Mouse (Mus musculus): ENCODE measurements around the gene Klf11. TPM values are rescaled to one million over a fixed set of nuclear protein-coding genes. Genes with fewer than 3 reads are reported as not detected.

Gene Klf11
- total RNA-seq (2017): 13.3 and 24.8 TPM in 2 replicates

GRCm38 (mm10) chr12:24651063-24651557 lies at the start of gene Klf11:
TSS of gene Klf11 (plus strand) at chr12:24651274.
- ATAC-seq (replicated peaks; ENCODE audit: low read depth, poor library complexity, severe bottlenecking): peak; percentile 63

DNA sequence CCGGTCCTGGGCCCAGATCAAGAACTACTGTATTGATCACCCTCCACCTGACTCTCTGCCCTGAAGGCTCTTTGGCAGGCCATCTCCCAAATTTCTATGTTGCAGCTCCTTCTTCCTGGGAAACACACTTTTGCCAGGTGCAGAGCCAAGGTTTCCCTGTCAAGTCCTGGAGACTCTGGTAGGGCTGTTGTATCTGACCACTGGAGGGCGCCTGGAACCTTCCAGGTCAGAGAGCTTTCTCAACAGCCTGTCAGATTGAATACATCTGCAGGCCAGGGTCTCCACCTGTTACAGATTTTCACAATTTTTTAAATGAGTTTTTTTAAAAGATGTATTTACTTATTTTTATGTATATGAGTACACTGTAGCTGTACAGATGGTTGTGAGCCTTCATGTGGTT lies 47.8 kb upstream of the Klf11 start:
- ATAC-seq (replicated peaks; ENCODE audit: low read depth, poor library complexity, severe bottlenecking): peak; percentile 73

- no peak for ATAC-seq (replicated peaks; ENCODE audit: low read depth, poor library complexity, severe bottlenecking)
Observed at GRCm38 (mm10) chr12:24606166-24606565, 44.9 kb upstream of the Klf11 start.

DNA sequence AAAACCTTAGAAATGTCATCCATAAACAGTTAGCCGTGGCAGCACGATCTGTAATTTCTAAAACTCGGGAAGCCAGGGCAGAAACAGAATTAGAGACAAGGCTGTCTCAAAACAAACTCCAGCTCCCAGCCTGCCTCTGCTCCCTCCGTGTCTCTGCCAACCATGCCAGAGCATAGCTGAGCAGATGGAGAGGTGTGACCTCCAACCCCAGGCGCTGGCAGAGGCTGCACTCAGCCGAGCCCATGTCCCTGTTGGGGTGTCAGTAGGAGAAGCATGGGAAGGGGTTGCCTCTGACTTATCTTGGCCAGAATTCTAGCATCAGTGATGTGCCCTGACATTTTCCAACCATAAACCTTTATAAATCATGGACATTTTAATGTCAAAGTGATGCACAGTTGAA lies 38.5 kb upstream of the Klf11 start:
- ATAC-seq (replicated peaks; ENCODE audit: low read depth, poor library complexity, severe bottlenecking): no peak

- ATAC-seq (replicated peaks; ENCODE audit: low read depth, poor library complexity, severe bottlenecking): no peak
Observed at GRCm38 (mm10) chr12:24614452-24615075, 36.5 kb upstream of the Klf11 start.

GRCm38 (mm10) chr12:24615140-24615539 lies 35.9 kb upstream of the Klf11 start:
- ATAC-seq (replicated peaks; ENCODE audit: low read depth, poor library complexity, severe bottlenecking): no peak

DNA sequence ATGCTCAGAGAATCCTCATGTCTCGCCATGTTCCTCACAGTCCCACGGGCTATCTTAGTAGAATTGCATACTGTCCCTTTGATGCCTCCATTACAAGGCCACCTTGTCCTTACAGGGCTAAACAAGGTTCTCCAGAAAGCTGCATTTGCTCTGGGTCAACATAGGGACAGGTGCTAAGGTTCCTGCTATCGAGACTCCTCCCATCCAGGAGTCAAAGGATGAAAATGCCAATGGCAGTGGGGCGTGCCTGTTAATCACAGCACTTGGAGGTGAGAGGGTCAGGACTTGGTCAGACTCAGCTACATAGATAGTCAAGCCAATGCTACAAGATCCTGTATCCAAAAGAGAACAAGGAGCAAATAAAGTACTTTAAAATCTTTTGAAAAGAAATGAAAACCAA lies 31.6 kb upstream of the Klf11 start:
- ATAC-seq (replicated peaks; ENCODE audit: low read depth, poor library complexity, severe bottlenecking): no peak

DNA sequence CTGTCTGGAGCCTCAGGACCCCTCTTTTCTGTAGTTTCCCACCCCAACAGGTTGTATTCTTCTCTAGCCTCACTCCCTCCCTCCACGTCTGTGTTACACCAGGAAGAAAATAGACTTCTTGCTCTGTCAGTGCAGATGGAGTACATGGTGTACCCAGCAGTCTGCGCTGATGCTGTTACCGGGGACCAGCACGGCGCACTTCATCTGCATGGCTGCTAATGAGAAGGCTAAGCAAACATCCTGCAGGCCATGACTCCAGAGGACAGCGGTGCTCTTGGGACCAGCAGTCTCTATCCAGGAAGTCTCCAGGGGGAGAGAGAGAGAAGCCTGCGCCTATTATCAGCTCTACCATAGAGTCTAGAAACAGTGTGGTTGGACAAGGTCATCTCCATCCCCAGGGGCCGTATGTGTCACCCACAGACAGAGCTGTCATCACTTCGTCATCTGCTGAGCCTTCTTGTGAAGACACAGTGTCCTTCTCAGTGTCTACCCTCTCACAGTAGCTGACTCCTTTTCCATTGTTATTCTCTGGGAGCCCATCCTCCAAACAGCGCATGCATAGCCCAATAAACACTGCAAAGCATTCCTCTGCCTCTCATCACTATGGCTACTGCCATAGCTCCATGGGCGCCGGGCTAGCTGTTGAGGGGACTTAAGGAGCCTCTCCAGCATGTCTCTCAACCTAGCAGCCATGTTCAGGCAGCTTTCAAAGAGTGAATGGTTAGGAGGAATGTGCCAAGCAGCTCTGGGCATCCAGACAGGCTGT lies 27.4 kb upstream of the Klf11 start:
- no peak for ATAC-seq (replicated peaks; ENCODE audit: low read depth, poor library complexity, severe bottlenecking)

DNA sequence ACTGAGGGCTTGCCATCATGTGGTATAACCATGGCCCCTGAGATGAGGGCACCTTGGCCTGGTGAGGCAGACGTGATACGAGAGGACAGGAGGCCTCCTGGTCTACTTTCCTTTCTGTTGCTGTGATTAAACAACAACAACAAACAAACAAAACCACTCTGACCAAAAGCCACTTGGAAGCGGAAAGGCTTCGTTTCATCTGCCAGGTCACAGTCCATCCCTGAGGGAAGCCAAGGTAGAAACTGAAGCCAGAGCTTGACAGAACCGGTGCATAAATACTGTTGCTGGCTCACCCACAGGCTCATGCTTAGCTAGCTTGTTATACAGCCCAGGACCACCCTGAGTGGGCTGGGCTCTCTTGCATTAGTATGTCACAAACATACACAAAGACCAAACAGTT lies 24.7 kb upstream of the Klf11 start:
- ATAC-seq (replicated peaks; ENCODE audit: low read depth, poor library complexity, severe bottlenecking): no peak

GRCm38 (mm10) chr12:24627215-24627614 lies 23.9 kb upstream of the Klf11 start:
- no peak for ATAC-seq (replicated peaks; ENCODE audit: low read depth, poor library complexity, severe bottlenecking)

DNA sequence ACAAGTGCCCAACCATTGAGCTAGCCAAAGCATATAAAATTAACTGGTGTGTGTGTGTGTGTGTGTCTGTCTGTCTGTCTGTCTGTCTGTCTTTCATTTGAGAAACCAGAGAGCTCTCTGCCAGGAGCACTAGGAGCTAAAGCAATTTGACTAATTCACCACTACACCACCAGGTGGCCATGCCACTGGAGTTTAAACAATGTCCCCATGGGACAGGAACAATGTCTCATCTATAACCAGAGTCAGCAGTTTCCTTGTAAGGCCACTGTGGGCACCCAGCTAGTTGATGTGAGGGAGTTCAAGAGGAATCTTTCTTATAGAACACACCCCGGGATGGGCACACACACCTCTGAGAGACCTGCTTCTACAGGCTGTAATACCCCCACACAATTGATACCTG lies 20.9 kb upstream of the Klf11 start:
- ATAC-seq (replicated peaks; ENCODE audit: low read depth, poor library complexity, severe bottlenecking): peak; percentile 80

- no peak for ATAC-seq (replicated peaks; ENCODE audit: low read depth, poor library complexity, severe bottlenecking)
Observed at GRCm38 (mm10) chr12:24632404-24632803, 18.7 kb upstream of the Klf11 start.

DNA sequence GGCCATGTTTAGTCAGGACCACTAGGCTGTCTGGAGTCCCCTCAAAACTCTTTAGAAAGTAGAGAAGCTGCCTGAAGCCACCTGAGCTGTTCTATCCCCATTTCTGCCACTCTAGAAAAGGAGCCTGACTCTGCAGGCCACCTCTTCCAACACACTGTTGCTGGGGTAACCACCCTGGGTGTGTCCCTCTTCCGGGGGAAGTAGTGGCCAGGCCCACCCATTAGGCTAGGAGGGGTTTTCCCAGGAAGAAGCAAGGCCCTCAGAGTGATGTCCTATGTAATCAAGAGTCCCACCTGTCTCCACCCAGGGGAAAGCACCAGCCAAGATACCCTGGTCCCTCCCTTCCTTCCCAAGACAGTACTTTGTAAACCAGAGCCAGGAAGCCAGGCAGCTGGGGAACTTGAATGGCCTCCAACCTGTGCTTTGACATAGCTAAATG lies 17.3 kb upstream of the Klf11 start:
- ATAC-seq (replicated peaks; ENCODE audit: low read depth, poor library complexity, severe bottlenecking): peak; percentile 50

- ATAC-seq (replicated peaks; ENCODE audit: low read depth, poor library complexity, severe bottlenecking): peak; percentile 33
Observed at GRCm38 (mm10) chr12:24634212-24634611, 16.9 kb upstream of the Klf11 start.

- ATAC-seq (replicated peaks; ENCODE audit: low read depth, poor library complexity, severe bottlenecking): no peak
Observed at GRCm38 (mm10) chr12:24634648-24635047, 16.4 kb upstream of the Klf11 start.

DNA sequence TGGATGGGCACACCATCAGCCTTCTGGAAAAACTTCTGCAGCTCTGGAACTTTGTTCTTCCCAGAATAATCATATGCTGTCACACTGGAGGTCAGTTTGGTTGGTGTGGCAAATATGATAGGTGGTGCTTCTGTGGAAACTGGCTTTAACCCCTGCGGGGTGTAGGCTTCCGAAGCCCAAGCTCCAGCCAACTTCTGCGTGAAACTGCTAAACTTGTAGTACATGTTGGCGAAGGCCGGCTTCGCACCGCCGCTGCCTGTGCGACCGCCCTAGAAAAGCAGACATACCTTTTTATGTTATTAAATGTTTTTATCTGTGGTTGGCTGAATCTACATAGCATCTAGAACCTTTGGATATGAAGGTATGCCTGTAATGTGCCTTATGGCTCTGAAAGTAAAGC lies 12.3 kb upstream of the Klf11 start:
- ATAC-seq (replicated peaks; ENCODE audit: low read depth, poor library complexity, severe bottlenecking): 0 out of 2 replicates have a peak, but pooled peaks have one; percentile 28

DNA sequence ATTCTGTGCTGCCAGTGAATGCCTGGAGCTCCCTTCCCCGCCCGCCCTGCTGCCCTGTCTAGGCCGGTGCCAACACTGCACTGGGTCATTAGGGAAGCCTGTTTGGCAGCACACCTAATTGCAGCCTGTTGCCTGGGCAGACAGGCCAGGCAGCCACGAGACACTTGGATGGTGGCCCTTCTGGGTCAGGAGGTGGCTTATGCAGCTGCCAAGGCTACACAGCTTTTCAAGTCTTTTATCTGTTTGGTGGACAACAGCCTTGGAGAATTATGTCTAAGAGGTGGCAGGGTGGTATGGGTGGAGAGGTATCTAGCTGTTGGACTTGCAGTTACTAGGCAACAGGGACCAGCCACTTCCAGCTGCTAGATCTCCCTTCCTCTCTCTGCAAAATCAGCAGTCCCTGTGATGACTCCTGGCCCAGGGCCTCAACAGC lies 8.7 kb upstream of the Klf11 start:
- ATAC-seq (replicated peaks; ENCODE audit: low read depth, poor library complexity, severe bottlenecking): no peak

DNA sequence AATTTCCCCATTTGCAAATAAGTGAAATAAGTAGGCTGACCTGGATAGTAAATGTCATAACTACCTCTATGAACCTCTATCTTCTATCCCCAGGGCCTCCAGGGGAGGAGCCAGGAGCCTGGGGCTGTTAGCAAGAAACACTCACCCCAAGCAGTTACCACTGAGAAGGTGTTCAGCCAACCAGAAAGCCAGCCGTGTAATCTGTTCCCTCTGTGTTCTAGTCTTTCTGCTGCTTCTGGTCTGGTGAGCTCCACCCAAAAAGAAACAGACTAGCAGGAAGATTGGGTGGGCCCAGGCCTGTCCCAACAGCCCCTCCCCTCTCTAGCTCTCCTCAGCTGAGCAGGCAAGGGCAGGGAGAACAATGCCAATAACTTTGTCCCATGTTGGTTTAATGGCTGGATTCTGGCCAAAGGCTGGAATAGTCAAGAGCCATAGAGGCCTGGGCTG lies 6.9 kb upstream of the Klf11 start:
- ATAC-seq (replicated peaks; ENCODE audit: low read depth, poor library complexity, severe bottlenecking): peak; percentile 84

GRCm38 (mm10) chr12:24645901-24646300 lies 5.2 kb upstream of the Klf11 start:
- no peak for ATAC-seq (replicated peaks; ENCODE audit: low read depth, poor library complexity, severe bottlenecking)

DNA sequence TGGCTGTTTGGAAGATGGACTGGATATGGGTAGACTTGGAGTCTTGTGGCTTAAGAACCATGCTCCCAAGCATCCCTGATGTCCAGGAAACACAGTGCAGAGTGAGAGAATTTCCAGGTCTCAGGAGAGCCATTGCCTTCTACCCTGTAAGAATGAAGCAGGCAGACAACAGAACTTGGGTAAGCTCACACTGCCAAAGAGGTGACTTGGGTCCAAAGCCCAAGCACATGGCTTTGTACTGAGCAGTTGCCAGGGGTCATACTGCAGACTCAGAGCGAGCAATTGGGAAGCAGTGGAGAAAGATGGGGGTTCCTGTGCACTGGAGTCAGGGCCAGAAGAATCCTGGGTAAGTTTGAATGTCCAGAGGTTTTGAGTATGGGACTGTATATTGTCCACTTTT lies 3.0 kb upstream of the Klf11 start:
- ATAC-seq (replicated peaks; ENCODE audit: low read depth, poor library complexity, severe bottlenecking): no peak

DNA sequence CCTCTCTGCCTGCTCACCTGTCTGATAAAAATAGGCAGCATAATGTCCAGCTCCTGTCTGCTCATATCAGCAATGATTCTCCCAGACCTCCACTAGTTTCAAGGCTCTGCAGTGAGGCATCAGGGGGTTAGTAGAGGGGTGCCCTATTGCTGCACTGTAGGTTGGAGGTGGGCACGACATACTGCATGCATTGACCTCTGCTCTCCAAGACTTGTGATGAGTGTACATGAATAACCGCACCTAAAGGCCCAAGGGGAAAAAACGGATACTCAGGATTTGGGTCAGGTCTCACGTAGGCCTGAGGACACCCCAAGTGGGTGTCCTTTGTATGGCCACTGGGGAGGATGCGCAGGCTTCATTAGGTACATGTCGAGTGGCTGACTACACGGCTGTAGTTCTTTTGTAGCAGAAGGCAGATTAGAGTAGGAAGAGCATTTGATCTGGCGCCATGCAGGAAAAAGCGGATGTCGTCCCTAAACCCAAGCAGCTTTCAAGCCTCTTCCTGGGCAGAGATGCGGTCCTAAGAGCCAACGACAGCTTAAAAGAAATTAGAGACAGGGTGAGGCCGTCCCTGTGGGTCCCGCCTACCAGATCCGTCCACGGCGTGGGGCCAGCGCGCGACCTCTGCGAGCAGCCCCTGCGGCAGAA lies 535 bp upstream of the Klf11 start:
- no peak for ATAC-seq (replicated peaks; ENCODE audit: low read depth, poor library complexity, severe bottlenecking)

All from common myeloid progenitor, adult 5-6 weeks (primary cell).